Mouse (Mus musculus): Measurements from ENCODE around the gene Prokr2. TPM values are rescaled to one million over a fixed set of nuclear protein-coding genes. Genes with fewer than 3 reads are reported as not detected.
A peak's percentile ranks its signal among the peaks of the same experiment; 100 is the strongest.

Prokr2 gene
- polyA plus RNA-seq (2012; rRNA removed): 3.5 and 5.7 TPM in 2 replicates

GRCm38 (mm10) chr2:132385194-132385838, at the start of gene Prokr2:
Prokr2 (minus strand) TSS chr2:132385447.
- DNase-seq (ENCODE audit: low read depth): peak; percentile 47
- no peak for TF ChIP-seq CTCF (IDR thresholded peaks at IDR 0.05; ENCODE audit: borderline replicate concordance, extremely low read depth, insufficient read depth, insufficient read length)
- no peak for TF ChIP-seq POLR2A (IDR thresholded peaks at IDR 0.05; ENCODE audit: borderline replicate concordance, extremely low read depth, insufficient read depth, insufficient read length, poor library complexity, severe bottlenecking)

- TF ChIP-seq POLR2A (IDR thresholded peaks at IDR 0.05; ENCODE audit: borderline replicate concordance, extremely low read depth, insufficient read depth, insufficient read length, poor library complexity, severe bottlenecking) (no peak), CTCF (IDR thresholded peaks at IDR 0.05; ENCODE audit: borderline replicate concordance, extremely low read depth, insufficient read depth, insufficient read length) (no peak)
- DNase-seq (ENCODE audit: low read depth): peak; percentile 94
Measured at GRCm38 (mm10) chr2:132427160-132427941, 42.1 kb upstream of the Prokr2 start.

- DNase-seq (ENCODE audit: low read depth): peak; percentile 46
- no peak for TF ChIP-seq POLR2A (IDR thresholded peaks at IDR 0.05; ENCODE audit: borderline replicate concordance, extremely low read depth, insufficient read depth, insufficient read length, poor library complexity, severe bottlenecking)
- no peak for TF ChIP-seq CTCF (IDR thresholded peaks at IDR 0.05; ENCODE audit: borderline replicate concordance, extremely low read depth, insufficient read depth, insufficient read length)
Measured at GRCm38 (mm10) chr2:132425576-132425975, 40.3 kb upstream of the Prokr2 start.

- peak; percentile 82 for DNase-seq (ENCODE audit: low read depth)
- TF ChIP-seq CTCF (IDR thresholded peaks at IDR 0.05; ENCODE audit: borderline replicate concordance, extremely low read depth, insufficient read depth, insufficient read length) (no peak), POLR2A (IDR thresholded peaks at IDR 0.05; ENCODE audit: borderline replicate concordance, extremely low read depth, insufficient read depth, insufficient read length, poor library complexity, severe bottlenecking) (no peak)
Measured at GRCm38 (mm10) chr2:132423411-132424047, 38.3 kb upstream of the Prokr2 start.

- TF ChIP-seq CTCF (IDR thresholded peaks at IDR 0.05; ENCODE audit: borderline replicate concordance, extremely low read depth, insufficient read depth, insufficient read length): no peak
- TF ChIP-seq POLR2A (IDR thresholded peaks at IDR 0.05; ENCODE audit: borderline replicate concordance, extremely low read depth, insufficient read depth, insufficient read length, poor library complexity, severe bottlenecking): no peak
- DNase-seq (ENCODE audit: low read depth): no peak
Measured at GRCm38 (mm10) chr2:132422846-132423245, 37.6 kb upstream of the Prokr2 start.

GRCm38 (mm10) chr2:132418414-132418813, 33.2 kb upstream of the Prokr2 start:
- no peak for DNase-seq (ENCODE audit: low read depth)
- no peak for TF ChIP-seq CTCF (IDR thresholded peaks at IDR 0.05; ENCODE audit: borderline replicate concordance, extremely low read depth, insufficient read depth, insufficient read length)
- no peak for TF ChIP-seq POLR2A (IDR thresholded peaks at IDR 0.05; ENCODE audit: borderline replicate concordance, extremely low read depth, insufficient read depth, insufficient read length, poor library complexity, severe bottlenecking)

- TF ChIP-seq CTCF (IDR thresholded peaks at IDR 0.05; ENCODE audit: borderline replicate concordance, extremely low read depth, insufficient read depth, insufficient read length): no peak
- no peak for TF ChIP-seq POLR2A (IDR thresholded peaks at IDR 0.05; ENCODE audit: borderline replicate concordance, extremely low read depth, insufficient read depth, insufficient read length, poor library complexity, severe bottlenecking)
- no peak for DNase-seq (ENCODE audit: low read depth)
Measured at GRCm38 (mm10) chr2:132410126-132410525, 24.9 kb upstream of the Prokr2 start.

- TF ChIP-seq CTCF (IDR thresholded peaks at IDR 0.05; ENCODE audit: borderline replicate concordance, extremely low read depth, insufficient read depth, insufficient read length) (no peak), POLR2A (IDR thresholded peaks at IDR 0.05; ENCODE audit: borderline replicate concordance, extremely low read depth, insufficient read depth, insufficient read length, poor library complexity, severe bottlenecking) (no peak)
- DNase-seq (ENCODE audit: low read depth): no peak
Measured at GRCm38 (mm10) chr2:132398136-132398535, 12.9 kb upstream of the Prokr2 start.

- no peak for TF ChIP-seq POLR2A (IDR thresholded peaks at IDR 0.05; ENCODE audit: borderline replicate concordance, extremely low read depth, insufficient read depth, insufficient read length, poor library complexity, severe bottlenecking)
- TF ChIP-seq CTCF (IDR thresholded peaks at IDR 0.05; ENCODE audit: borderline replicate concordance, extremely low read depth, insufficient read depth, insufficient read length): no peak
- DNase-seq (ENCODE audit: low read depth): no peak
Measured at GRCm38 (mm10) chr2:132395753-132396152, 10.5 kb upstream of the Prokr2 start.

- no peak for TF ChIP-seq POLR2A (IDR thresholded peaks at IDR 0.05; ENCODE audit: borderline replicate concordance, extremely low read depth, insufficient read depth, insufficient read length, poor library complexity, severe bottlenecking)
- TF ChIP-seq CTCF (IDR thresholded peaks at IDR 0.05; ENCODE audit: borderline replicate concordance, extremely low read depth, insufficient read depth, insufficient read length): no peak
- DNase-seq (ENCODE audit: low read depth): peak; percentile 49
Measured at GRCm38 (mm10) chr2:132390607-132391160, 5.4 kb upstream of the Prokr2 start.

GRCm38 (mm10) chr2:132389562-132389961, 4.3 kb upstream of the Prokr2 start:
- TF ChIP-seq POLR2A (IDR thresholded peaks at IDR 0.05; ENCODE audit: borderline replicate concordance, extremely low read depth, insufficient read depth, insufficient read length, poor library complexity, severe bottlenecking): no peak
- TF ChIP-seq CTCF (IDR thresholded peaks at IDR 0.05; ENCODE audit: borderline replicate concordance, extremely low read depth, insufficient read depth, insufficient read length): peak; percentile 80
- DNase-seq (ENCODE audit: low read depth): peak; percentile 41
